Mouse (Mus musculus) heart, adult 2 months (tissue): ENCODE results near the gene Tfcp2. TPM values are rescaled to one million over a fixed set of nuclear protein-coding genes. Genes with fewer than 3 reads are reported as not detected.

Source experiments
- DNase-seq, 2 experiments: peaks; one replicate each; pipeline ENCODE4 v3.0.0; 2021
- H3K27ac ChIP-seq: fragments of 200-600 bp; 2 replicates; pipeline ENCODE4 v1.8.1; 2022
- H3K27me3 ChIP-seq: fragments of 200-500 bp; 2 replicates; pipeline ENCODE4 v1.6.1; 2012; ENCODE audit warnings: mild to moderate bottlenecking, low read length, inconsistent platforms, mixed read lengths; ENCODE audit not compliant: control insufficient read depth, insufficient read depth
- H3K36me3 ChIP-seq: fragments of 200-500 bp; 2 replicates; pipeline ENCODE4 v1.6.1; 2012; ENCODE audit warnings: low read length, inconsistent platforms; ENCODE audit not compliant: control insufficient read depth, insufficient read depth
- H3K4me1 ChIP-seq: fragments of 200-500 bp; 2 replicates; pipeline ENCODE4 v1.6.1; 2011; ENCODE audit warnings: low read length; ENCODE audit not compliant: control insufficient read depth, insufficient read depth
- H3K4me3 ChIP-seq: fragments of 200-600 bp; 2 replicates; pipeline ENCODE4 v1.8.1; 2022
- H3K79me2 ChIP-seq: fragments of 200-500 bp; replicated peaks from 2 replicates; pipeline ENCODE4 v1.6.1; 2012; ENCODE audit warnings: mild to moderate bottlenecking, inconsistent platforms, low read length, moderate library complexity, mixed read lengths; ENCODE audit not compliant: control insufficient read depth, insufficient read depth
- H3K9ac ChIP-seq: fragments of 200-500 bp; 2 replicates; pipeline ENCODE4 v1.6.1; 2012; ENCODE audit warnings: low read depth, mild to moderate bottlenecking, control low read depth, inconsistent platforms, low read length, mixed read lengths
- CTCF ChIP-seq: fragments of 200-600 bp; IDR thresholded peaks from 2 replicates; pipeline ENCODE4 v1.8.1; 2022; ENCODE audit warnings: antibody characterized with exemption, mild to moderate bottlenecking, moderate library complexity
- EP300 ChIP-seq: fragments of 200-500 bp; IDR thresholded peaks from 2 replicates; pipeline ENCODE4 v1.6.1; 2011; ENCODE audit warnings: low read depth, low read length, control low read depth; ENCODE audit not compliant: insufficient read depth
- POLR2A ChIP-seq: fragments of 200-500 bp; IDR thresholded peaks from 2 replicates; pipeline ENCODE4 v1.6.1; 2011; ENCODE audit warnings: mild to moderate bottlenecking, low read depth, low read length, control low read depth; ENCODE audit not compliant: insufficient read depth
- WGBS: fragments of 180-500 bp; shearing (Covaris S2); methylation state at CpG from one replicate; pipeline ENCODE4 v1.1.7; 2018; 5-methylcytosine and 5-hydroxymethylcytosine counted together
- intact Hi-C: fragments of 180-260 bp; cut with DNase I; formaldehyde crosslinking; loops from one replicate; pipeline ENCODE4 v1.15.1; 2025
- polyA plus RNA-seq: library from polyadenylated mRNA; depleted of rRNA; stranded (reverse); fragments of >200 nt; gene quantifications from 2 replicates; pipeline ENCODE4 v1.2.3, GENCODE M21; 2012
- total RNA-seq, 2 experiments: library from RNA; stranded (reverse); gene quantifications; 2 replicates each; pipeline ENCODE4 v1.2.3; 2021

Tfcp2 gene
- total and polyA plus RNA-seq, 3 experiments, result 6.6 to 12.8 (median 11.6) TPM

DNA sequence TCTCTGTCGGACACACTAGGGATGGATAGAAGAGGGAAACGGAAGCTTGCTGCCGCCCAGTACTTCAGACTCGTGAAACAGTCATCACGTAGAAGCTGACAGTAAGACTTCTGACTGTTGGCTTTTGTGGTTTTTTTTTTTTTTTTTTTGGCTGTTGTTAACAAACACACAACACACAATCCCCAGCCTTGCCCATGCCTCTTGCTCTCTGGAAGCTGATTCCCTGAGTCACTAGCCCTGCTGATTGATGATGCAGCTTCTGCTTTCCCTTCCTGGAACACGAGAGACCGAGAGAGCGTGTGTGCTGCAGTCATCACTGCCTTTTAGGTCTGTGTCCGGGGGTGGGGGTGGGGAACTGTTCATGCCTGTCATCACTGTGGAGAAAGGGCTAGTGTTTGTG, 90.2 kb downstream of the Tfcp2 start:
- H3K27me3 ChIP-seq, result no peaks in the 10 kb centered on the region
- H3K4me3 ChIP-seq, result no peak overlapping the region
- H3K79me2 ChIP-seq, result no peaks in the 10 kb centered on the region
- no peak for DNase-seq
- no peak overlapping the region for H3K27ac ChIP-seq
- 60% methylated on average over 9 of the region's 9 CpGs for WGBS
- H3K36me3 ChIP-seq, result no peaks in the 10 kb centered on the region
- H3K4me1 ChIP-seq, result no peaks in the 10 kb centered on the region
- TF ChIP-seq CTCF (no peak), EP300 (no peak), POLR2A (no peak)
- intact Hi-C loops, result loop anchor here (10.0 kb wide), 1 partner anchor 153 kb away; the partner anchor contains the start of gene Dazap2
- no peak overlapping the region for H3K9ac ChIP-seq

DNA sequence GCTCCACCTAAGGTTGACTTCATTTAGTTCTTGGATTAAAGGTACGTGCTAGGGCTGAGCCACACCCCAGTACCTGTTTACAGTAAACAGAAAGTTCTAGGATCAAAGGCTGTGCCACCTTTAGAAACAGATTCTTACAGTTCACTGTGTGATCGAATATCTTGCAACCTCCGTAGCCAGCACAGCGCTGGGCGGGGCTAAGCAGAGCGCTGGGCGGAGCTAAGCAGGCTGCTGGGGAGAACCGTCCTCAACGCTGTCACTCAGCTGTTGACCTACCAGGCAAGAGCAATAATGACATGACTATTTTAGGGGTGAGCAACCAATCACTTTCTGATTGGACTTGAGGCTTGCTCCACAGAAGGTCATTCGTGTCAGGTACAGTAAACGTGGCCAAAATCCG, 90.9 kb downstream of the Tfcp2 start:
- peak; percentile 29 to 34 for DNase-seq
- H3K4me3 ChIP-seq, result no peak overlapping the region
- no peaks in the 10 kb centered on the region for H3K36me3 ChIP-seq
- H3K27ac ChIP-seq, result no peak overlapping the region
- H3K9ac ChIP-seq, result no peak overlapping the region
- no peaks in the 10 kb centered on the region for H3K79me2 ChIP-seq
- TF ChIP-seq POLR2A, result no peak
- no peak for TF ChIP-seq CTCF
- TF ChIP-seq EP300, result no peak
- no peaks in the 10 kb centered on the region for H3K4me1 ChIP-seq
- H3K27me3 ChIP-seq, result no peaks in the 10 kb centered on the region
- intact Hi-C loops, result loop anchor here (10.0 kb wide), 1 partner anchor 154 kb away; the partner anchor contains the start of gene Dazap2
- WGBS, result 12% methylated on average over 12 of the region's 12 CpGs

DNA sequence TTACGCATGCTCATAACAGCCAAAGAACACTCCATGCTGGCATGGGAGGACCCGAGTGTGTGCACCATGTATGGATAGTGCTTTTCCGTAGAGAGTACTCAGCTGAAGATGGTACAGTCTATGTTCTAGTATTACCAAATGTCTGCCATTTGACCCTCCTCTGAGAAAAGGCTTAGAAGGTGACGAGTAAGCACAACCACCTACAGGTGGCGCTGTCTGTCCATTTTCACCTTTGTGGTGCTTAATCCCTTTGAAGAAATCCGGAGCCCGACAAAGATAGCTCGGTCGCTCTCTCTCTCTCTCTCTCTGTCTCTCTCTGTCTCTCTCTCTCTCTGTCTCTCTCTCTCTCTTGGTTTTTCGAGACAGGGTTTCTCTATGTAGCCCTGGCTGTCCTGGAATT, 93.8 kb downstream of the Tfcp2 start:
- TF ChIP-seq CTCF, result peak; percentile 67
- TF ChIP-seq POLR2A, result no peak
- 28% methylated on average over 10 of the region's 10 CpGs for WGBS
- H3K4me1 ChIP-seq, result no peaks in the 10 kb centered on the region
- DNase-seq, result peak; percentile 35 to 49
- H3K4me3 ChIP-seq, result no peak overlapping the region
- H3K27me3 ChIP-seq, result no peaks in the 10 kb centered on the region
- intact Hi-C loops, result loop anchor here (5.0 to 10.0 kb wide), 4 partner anchors 36 to 436 kb away; partner anchors contain the start of gene Gm5475
- H3K36me3 ChIP-seq, result no peaks in the 10 kb centered on the region
- H3K79me2 ChIP-seq, result no peaks in the 10 kb centered on the region
- H3K27ac ChIP-seq, result no peak overlapping the region
- no peak overlapping the region for H3K9ac ChIP-seq

DNA sequence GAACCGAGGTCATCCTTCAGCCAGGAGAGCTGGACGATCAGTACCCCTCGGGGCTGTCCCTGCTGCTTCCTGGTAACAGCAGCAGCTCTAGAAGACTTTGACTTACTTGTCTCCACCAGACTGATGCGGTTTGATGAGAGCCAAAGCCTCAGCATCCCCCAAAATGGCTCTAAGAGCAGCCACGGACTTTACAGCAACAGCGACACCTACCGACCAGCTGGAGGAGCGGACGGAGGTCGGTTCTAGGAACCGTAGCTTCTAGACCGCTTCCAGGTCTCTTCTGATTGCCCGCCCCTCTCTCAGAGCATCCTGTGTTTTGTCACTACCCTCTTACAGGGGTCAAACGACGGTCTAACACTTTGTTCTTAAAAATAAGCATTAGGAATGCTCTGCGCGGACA, 94.5 kb downstream of the Tfcp2 start:
- WGBS, result 4% methylated on average over 17 of the region's 17 CpGs
- no peaks in the 10 kb centered on the region for H3K27me3 ChIP-seq
- TF ChIP-seq POLR2A, result no peak
- peak; percentile 95 for TF ChIP-seq CTCF
- peak; percentile 86; the same call in 1 of the 2 replicates for TF ChIP-seq EP300
- H3K9ac ChIP-seq, result 0 out of 2 replicates have a peak overlapping the region, but pooled peaks have one; percentile 32
- no peaks in the 10 kb centered on the region for H3K36me3 ChIP-seq
- no peak overlapping the region for H3K4me3 ChIP-seq
- no peaks in the 10 kb centered on the region for H3K4me1 ChIP-seq
- DNase-seq, result peak; percentile 61 to 77
- no peak overlapping the region for H3K27ac ChIP-seq
- intact Hi-C loops, result loop anchor here (5.0 to 10.0 kb wide), 4 partner anchors 35 to 435 kb away; partner anchors contain the start of gene Gm5475
- no peaks in the 10 kb centered on the region for H3K79me2 ChIP-seq

DNA sequence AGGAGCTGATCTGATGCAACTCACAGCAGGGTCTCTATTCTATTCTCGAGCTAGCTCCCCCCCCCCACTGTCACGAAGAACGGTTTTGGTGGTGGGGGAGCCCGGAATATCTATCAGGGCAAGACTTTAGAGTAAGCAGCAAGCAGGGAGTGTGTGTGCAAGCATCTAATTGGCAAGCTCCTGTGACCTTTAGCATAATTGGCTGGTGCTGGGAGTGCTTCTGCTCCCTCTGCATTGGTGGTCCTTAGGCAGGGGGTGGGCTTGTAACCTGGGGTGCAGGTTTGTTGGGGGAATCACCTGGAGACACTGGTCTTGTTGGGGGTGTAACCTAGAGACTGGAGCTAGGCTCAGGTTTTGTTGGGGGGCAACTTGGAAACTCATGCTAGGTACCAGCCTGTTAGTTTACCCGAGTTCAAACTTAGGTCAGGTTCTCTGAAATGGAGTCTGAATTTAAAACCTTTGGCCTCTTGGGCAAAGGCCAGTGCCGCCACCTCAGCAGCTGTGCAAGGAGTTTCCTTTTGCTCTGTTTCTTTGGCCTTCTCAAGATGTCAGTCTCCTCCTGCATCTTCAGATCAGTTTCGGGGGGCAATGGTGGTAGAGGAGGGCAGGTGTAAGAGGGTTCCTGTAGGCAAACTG, 95.3 kb downstream of the Tfcp2 start:
- WGBS, result 70% methylated on average over 7 of the region's 7 CpGs
- Histone ChIP-seq H3K9ac (no peak overlapping the region), H3K4me3 (no peak overlapping the region), H3K4me1 (no peaks in the 10 kb centered on the region), H3K36me3 (no peaks in the 10 kb centered on the region), H3K79me2 (no peaks in the 10 kb centered on the region), H3K27me3 (no peaks in the 10 kb centered on the region), H3K27ac (no peak overlapping the region)
- no peak for DNase-seq
- no peak for TF ChIP-seq EP300
- TF ChIP-seq POLR2A, result no peak
- no peak for TF ChIP-seq CTCF
- intact Hi-C loops, result loop anchor here (5.0 to 10.0 kb wide), 4 partner anchors 34 to 434 kb away; partner anchors contain the start of gene Gm5475

DNA sequence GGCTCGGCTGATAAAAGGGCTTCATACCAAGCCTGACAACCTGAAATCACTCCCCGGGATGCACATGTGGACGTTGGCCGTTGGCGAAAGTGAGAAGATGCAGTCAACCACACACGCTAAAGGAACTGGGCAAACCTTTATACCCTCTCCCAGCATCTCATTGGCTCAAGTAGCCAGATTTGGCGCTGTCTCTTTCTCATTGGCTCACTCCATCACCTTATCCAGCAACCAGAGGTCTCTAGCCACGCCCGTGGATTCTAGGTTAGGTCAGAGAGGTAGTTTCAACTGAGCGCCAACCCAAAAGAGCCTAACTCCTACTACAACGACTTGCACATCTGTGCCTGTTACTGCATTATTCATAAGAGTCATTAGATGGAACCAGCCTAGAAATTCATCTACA, 99.3 kb downstream of the Tfcp2 start:
- DNase-seq, result no peak
- H3K36me3 ChIP-seq, result no peaks in the 10 kb centered on the region
- H3K4me3 ChIP-seq, result no peak overlapping the region
- H3K4me1 ChIP-seq, result no peaks in the 10 kb centered on the region
- WGBS, result 77% methylated on average over 11 of the region's 11 CpGs
- no peak overlapping the region for H3K9ac ChIP-seq
- no peak overlapping the region for H3K27ac ChIP-seq
- intact Hi-C loops, result loop anchor here (10.0 kb wide), 1 partner anchor 138 kb away; no protein-coding TSS in a partner anchor
- TF ChIP-seq POLR2A (no peak), EP300 (no peak), CTCF (no peak)
- H3K79me2 ChIP-seq, result no peaks in the 10 kb centered on the region
- no peaks in the 10 kb centered on the region for H3K27me3 ChIP-seq
